Mouse (Mus musculus): ENCODE data around the gene Spta1. TPM values are rescaled to one million over a fixed set of nuclear protein-coding genes. Genes with fewer than 3 reads are reported as not detected.

Spta1 gene
- 1.8 and 2.7 TPM in 2 replicates for polyA plus RNA-seq (2016; fragmentation: Nextera tagmentation; extraction: Ambion mirVana)

GRCm38 (mm10) chr1:174172605-174173004 lies at the start of gene Spta1:
Gene Spta1 (plus strand): TSS chr1:174172776.
- H3K36me3 ChIP-seq (replicated peaks) = no peaks in the 10 kb centered on the region
- DNase-seq (ENCODE audit: extremely low spot score, low spot score) = peak; percentile 18
- no peaks in the 10 kb centered on the region for H3K9me3 ChIP-seq
- peak within 1 kb of the TSS; percentile 66 for H3K27ac ChIP-seq
- H3K4me3 ChIP-seq = no peak within 1 kb of the TSS
- no peaks in the 10 kb centered on the region for H3K27me3 ChIP-seq (ENCODE audit: poor library complexity, severe bottlenecking)
- H3K4me1 ChIP-seq = peaks cover 5% of the 10 kb centered on the region
- WGBS = 22% methylated on average over 3 of the region's 3 CpGs

DNA sequence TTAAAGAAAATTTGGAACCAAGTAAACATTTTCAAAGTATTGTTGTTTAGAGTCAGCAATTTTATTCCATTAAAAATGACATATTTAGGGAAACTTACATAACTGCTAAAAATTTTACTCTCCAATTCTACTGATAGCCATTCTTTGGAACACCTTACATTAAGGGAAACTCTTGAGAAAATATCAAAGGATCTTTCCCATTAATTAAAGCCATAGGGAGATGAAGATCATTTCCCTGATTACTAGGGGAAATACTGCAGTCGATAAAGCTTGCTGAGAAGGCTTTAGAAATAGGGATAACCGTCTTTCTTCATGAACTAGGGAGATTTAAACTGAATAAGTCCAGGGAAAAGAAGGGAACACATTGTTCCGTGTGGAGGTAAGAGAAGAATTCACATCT lies 41.4 kb upstream of the Spta1 start, which contains the start of gene Olfr424:
Gene Olfr424 (plus strand): TSS at position 301 of the 400 bp plus-strand sequence.
- Histone ChIP-seq H3K36me3 (replicated peaks) (no peaks in the 10 kb centered on the region), H3K4me1 (no peaks in the 10 kb centered on the region), H3K9me3 (no peaks in the 10 kb centered on the region), H3K4me3 (no peak within 1 kb of the TSS), H3K27ac (no peak within 1 kb of the TSS), H3K27me3 (ENCODE audit: poor library complexity, severe bottlenecking) (no peaks in the 10 kb centered on the region)
- no peak for DNase-seq (ENCODE audit: extremely low spot score, low spot score)
- WGBS = 72% methylated on average over 3 of the region's 3 CpGs

DNA sequence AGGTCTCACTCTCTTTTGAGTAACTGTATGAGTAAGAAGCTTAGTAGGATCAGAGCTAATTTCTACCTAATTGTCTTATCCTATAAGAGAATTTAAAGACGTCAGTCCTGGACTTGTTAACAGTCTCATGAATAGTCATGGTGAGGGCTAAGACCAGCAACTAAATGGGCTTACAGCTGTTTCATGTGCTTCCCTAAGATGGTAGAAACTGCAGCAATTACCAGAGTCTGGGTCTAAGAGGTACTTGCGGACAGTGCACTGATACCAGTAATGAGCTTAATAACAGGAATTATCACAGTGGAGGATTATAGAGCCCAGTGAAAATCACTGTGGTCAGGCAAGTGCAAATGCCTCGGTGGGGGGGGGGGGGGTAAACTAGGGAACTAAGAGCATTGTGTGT lies 40.6 kb upstream of the Spta1 start:
- 53% methylated on average over 3 of the region's 3 CpGs for WGBS
- H3K36me3 ChIP-seq (replicated peaks) = no peaks in the 10 kb centered on the region
- no peak overlapping the region for H3K27ac ChIP-seq
- no peak overlapping the region for H3K4me3 ChIP-seq
- H3K4me1 ChIP-seq = no peaks in the 10 kb centered on the region
- no peaks in the 10 kb centered on the region for H3K27me3 ChIP-seq (ENCODE audit: poor library complexity, severe bottlenecking)
- H3K9me3 ChIP-seq = no peaks in the 10 kb centered on the region
- no peak for DNase-seq (ENCODE audit: extremely low spot score, low spot score)

- H3K36me3 ChIP-seq (replicated peaks) = no peaks in the 10 kb centered on the region
- no peaks in the 10 kb centered on the region for H3K9me3 ChIP-seq
- H3K27me3 ChIP-seq (ENCODE audit: poor library complexity, severe bottlenecking) = no peaks in the 10 kb centered on the region
- WGBS = 85% methylated on average over 2 of the region's 2 CpGs
- no peaks in the 10 kb centered on the region for H3K4me1 ChIP-seq
- DNase-seq (ENCODE audit: extremely low spot score, low spot score) = no peak
- no peak overlapping the region for H3K4me3 ChIP-seq
- no peak overlapping the region for H3K27ac ChIP-seq
These were observed 31.2 kb upstream of the Spta1 start for GRCm38 (mm10) chr1:174141384-174141783.

- Histone ChIP-seq H3K36me3 (replicated peaks) (no peaks in the 10 kb centered on the region), H3K4me3 (no peak overlapping the region), H3K9me3 (no peaks in the 10 kb centered on the region), H3K27ac (no peak overlapping the region), H3K27me3 (ENCODE audit: poor library complexity, severe bottlenecking) (no peaks in the 10 kb centered on the region), H3K4me1 (no peaks in the 10 kb centered on the region)
- WGBS = 90% methylated on average over 1 of the region's 1 CpGs
- DNase-seq (ENCODE audit: extremely low spot score, low spot score) = no peak
These were observed 25.9 kb upstream of the Spta1 start for GRCm38 (mm10) chr1:174146696-174147095.

DNA sequence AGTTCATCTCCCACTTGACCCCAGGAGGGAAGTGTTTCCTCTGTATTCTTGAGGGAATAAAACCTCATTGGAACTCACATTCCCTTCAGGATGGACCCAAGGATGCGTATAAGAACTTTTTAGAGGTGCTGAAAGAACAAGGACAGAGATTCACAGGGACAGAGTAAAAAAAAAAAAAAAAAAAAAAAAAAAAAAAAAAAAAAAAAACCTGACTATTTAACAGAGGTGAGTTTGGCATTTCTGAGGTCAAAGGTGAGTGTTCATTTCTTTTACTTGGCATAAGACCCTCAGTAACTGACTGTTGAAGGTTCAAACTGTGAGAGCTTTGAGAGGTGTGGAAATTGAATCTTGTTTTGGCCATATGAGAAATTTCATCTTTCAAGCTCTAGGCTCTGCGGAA lies 23.3 kb upstream of the Spta1 start:
- no peaks in the 10 kb centered on the region for H3K9me3 ChIP-seq
- H3K4me3 ChIP-seq = no peak overlapping the region
- no peaks in the 10 kb centered on the region for H3K36me3 ChIP-seq (replicated peaks)
- 76% methylated on average over 2 of the region's 2 CpGs for WGBS
- H3K4me1 ChIP-seq = no peaks in the 10 kb centered on the region
- no peak overlapping the region for H3K27ac ChIP-seq
- no peak for DNase-seq (ENCODE audit: extremely low spot score, low spot score)
- H3K27me3 ChIP-seq (ENCODE audit: poor library complexity, severe bottlenecking) = no peaks in the 10 kb centered on the region

DNA sequence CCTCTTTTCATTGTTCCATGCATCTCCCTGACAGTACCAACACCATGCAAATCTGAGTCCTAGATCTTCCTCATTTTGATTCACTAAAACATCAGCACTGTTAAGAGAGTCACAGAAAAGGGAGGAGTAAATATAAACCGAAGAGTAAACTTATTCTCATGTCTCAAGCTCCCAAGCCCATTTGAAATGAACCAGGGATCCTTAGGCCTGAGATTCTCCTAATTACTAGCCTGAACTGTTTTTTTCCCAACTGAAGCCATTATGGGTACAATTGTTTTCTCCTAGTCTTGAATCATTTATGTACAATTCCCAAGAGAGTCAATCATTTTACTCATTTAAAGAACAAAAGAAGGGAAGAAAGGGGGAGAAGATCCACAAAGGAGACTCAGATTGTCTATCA lies 17.2 kb upstream of the Spta1 start, which contains the start of gene Olfr420:
Gene Olfr420 (plus strand): TSS at position 301 of the 400 bp plus-strand sequence.
- Histone ChIP-seq H3K27me3 (ENCODE audit: poor library complexity, severe bottlenecking) (no peaks in the 10 kb centered on the region), H3K4me1 (no peaks in the 10 kb centered on the region), H3K4me3 (no peak within 1 kb of the TSS), H3K36me3 (replicated peaks) (no peaks in the 10 kb centered on the region), H3K9me3 (no peaks in the 10 kb centered on the region), H3K27ac (no peak within 1 kb of the TSS)
- DNase-seq (ENCODE audit: extremely low spot score, low spot score) = no peak
- WGBS = 87% methylated on average over 1 of the region's 1 CpGs

DNA sequence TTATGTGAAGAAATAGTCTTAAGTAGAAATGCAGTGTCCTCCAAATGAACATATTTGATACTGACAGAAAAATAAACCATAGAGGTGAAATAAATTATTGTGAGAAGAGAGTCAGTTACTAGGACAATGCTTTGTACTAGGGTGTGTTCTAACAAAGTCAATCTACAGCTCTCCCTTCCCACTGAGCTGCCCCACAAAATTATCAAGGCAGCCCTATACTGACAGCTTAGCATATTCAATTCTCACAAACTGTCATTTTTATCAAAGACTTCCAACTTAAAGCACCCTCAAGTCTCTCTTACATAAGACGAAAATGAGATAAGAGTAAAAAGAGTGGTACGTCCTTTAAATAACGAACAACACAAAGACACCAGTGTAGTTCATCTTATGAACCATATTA lies 15.0 kb upstream of the Spta1 start:
- H3K36me3 ChIP-seq (replicated peaks) = no peaks in the 10 kb centered on the region
- no peak for DNase-seq (ENCODE audit: extremely low spot score, low spot score)
- 90% methylated on average over 3 of the region's 3 CpGs for WGBS

DNA sequence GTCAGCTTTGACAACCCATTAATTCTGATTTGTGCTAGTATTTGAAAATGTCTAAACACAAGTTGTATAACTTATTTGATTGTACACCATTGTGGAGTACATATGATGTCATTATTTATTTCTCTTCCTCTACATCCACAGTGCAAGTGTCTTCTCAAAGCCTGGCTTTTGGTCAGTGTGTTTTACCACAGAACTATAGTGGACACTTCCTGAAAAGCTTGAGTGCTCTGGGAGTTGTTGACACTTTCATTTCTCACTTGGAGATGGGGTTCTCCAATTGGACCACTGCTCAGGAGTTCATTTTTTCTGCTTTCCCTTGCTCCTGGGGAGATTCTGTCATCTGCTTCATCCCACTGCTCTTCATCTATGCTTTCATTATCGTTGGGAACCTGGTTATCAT lies 14.1 kb upstream of the Spta1 start:
- H3K27me3 ChIP-seq (ENCODE audit: poor library complexity, severe bottlenecking) = no peaks in the 10 kb centered on the region
- no peaks in the 10 kb centered on the region for H3K36me3 ChIP-seq (replicated peaks)
- H3K9me3 ChIP-seq = no peaks in the 10 kb centered on the region
- WGBS = 83% methylated on average over 1 of the region's 1 CpGs
- DNase-seq (ENCODE audit: extremely low spot score, low spot score) = no peak
- H3K4me1 ChIP-seq = no peaks in the 10 kb centered on the region
- no peak overlapping the region for H3K27ac ChIP-seq
- H3K4me3 ChIP-seq = no peak overlapping the region

More for the DNA sequence above, 15.0 kb upstream of the Spta1 start:
- Histone ChIP-seq H3K4me1 (no peaks in the 10 kb centered on the region), H3K27me3 (ENCODE audit: poor library complexity, severe bottlenecking) (no peaks in the 10 kb centered on the region), H3K9me3 (no peaks in the 10 kb centered on the region), H3K27ac (no peak overlapping the region), H3K4me3 (no peak overlapping the region)

DNA sequence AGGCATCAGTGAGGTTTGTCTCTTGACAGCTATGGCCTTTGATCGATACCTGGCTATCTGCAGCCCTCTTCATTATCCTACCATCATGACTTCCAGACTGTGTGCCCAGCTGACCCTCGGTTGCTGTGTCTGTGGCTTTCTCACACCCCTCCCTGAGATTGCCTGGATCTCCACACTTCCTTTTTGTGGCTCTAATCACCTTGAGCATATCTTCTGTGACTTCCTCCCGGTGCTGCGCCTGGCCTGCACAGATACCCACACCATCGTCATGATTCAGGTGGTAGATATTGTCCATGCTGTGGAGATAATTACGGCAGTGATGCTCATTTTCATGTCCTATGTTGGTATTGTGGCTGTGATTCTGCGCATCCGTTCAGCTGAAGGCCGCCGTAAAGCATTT lies 13.5 kb upstream of the Spta1 start:
- no peak for DNase-seq (ENCODE audit: extremely low spot score, low spot score)
- Histone ChIP-seq H3K4me3 (no peak overlapping the region), H3K27ac (no peak overlapping the region), H3K27me3 (ENCODE audit: poor library complexity, severe bottlenecking) (no peaks in the 10 kb centered on the region), H3K36me3 (replicated peaks) (no peaks in the 10 kb centered on the region), H3K9me3 (no peaks in the 10 kb centered on the region), H3K4me1 (no peaks in the 10 kb centered on the region)
- WGBS = 96% methylated on average over 10 of the region's 10 CpGs

- Histone ChIP-seq H3K9me3 (no peaks in the 10 kb centered on the region), H3K4me3 (no peak overlapping the region), H3K36me3 (replicated peaks) (no peaks in the 10 kb centered on the region), H3K4me1 (peaks cover 5% of the 10 kb centered on the region), H3K27me3 (ENCODE audit: poor library complexity, severe bottlenecking) (no peaks in the 10 kb centered on the region), H3K27ac (no peak overlapping the region)
- DNase-seq (ENCODE audit: extremely low spot score, low spot score) = no peak
These were observed 3.6 kb upstream of the Spta1 start for GRCm38 (mm10) chr1:174169024-174169423.

DNA sequence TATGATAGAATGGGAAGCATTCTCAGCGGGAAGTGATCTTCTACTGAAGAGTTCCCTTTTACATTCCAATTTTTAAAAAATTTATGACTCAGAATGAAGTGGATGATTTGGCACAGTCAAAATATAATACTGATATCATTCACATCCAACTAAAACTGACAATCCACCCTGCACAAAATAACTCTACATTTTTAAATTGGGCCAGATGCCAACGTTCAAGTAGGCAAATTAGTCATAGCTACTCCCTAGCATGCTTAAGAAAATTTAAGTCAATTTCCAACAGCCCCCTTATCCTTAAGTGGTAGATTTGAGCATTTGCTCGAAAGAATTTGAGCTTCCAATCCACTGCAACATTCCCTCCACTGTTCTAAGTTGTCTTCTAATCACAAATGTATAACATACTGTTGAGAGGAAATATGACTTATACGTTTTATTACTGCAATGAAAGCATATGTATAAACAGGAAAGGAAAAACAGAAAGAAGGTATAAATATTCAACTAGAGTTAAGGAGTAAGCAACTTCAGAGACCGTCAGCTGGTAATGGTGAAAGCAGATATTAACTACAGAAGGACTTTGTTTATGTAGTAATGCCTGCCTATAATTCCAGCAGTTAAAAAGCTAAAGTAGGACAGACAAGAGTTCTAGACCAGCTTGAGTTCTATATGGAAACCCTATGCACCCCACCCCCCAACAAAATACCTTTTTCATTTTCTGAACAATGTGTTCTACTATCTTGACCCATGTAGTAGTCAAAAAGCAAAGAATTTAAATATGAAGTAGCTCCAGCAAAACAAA lies 1.7 kb upstream of the Spta1 start:
- Histone ChIP-seq H3K36me3 (replicated peaks) (no peaks in the 10 kb centered on the region), H3K27ac (no peak overlapping the region), H3K9me3 (no peaks in the 10 kb centered on the region), H3K4me1 (peaks cover 5% of the 10 kb centered on the region), H3K4me3 (no peak overlapping the region), H3K27me3 (ENCODE audit: poor library complexity, severe bottlenecking) (no peaks in the 10 kb centered on the region)
- DNase-seq (ENCODE audit: extremely low spot score, low spot score) = no peak
- 92% methylated on average over 5 of the region's 5 CpGs for WGBS

GRCm38 (mm10) chr1:174171537-174171936 lies 1.0 kb upstream of the Spta1 start:
- H3K36me3 ChIP-seq (replicated peaks) = no peaks in the 10 kb centered on the region
- no peaks in the 10 kb centered on the region for H3K27me3 ChIP-seq (ENCODE audit: poor library complexity, severe bottlenecking)
- H3K9me3 ChIP-seq = no peaks in the 10 kb centered on the region
- WGBS = 58% methylated on average over 2 of the region's 2 CpGs
- no peak overlapping the region for H3K4me3 ChIP-seq
- peaks cover 5% of the 10 kb centered on the region for H3K4me1 ChIP-seq
- no peak for DNase-seq (ENCODE audit: extremely low spot score, low spot score)
- peak overlapping the region; percentile 66 for H3K27ac ChIP-seq
